Mouse (Mus musculus): ENCODE results near the gene Prmt1. TPM values are rescaled to one million over a fixed set of nuclear protein-coding genes. Genes with fewer than 3 reads are reported as not detected.

Prmt1 gene
- polyA plus RNA-seq (2012; rRNA removed): 163 and 176 TPM in 2 replicates

GRCm38 (mm10) chr7:44986192-44986878, at the start of gene Prmt1:
TSS of gene Prmt1 (minus strand) at chr7:44986568.

DNA sequence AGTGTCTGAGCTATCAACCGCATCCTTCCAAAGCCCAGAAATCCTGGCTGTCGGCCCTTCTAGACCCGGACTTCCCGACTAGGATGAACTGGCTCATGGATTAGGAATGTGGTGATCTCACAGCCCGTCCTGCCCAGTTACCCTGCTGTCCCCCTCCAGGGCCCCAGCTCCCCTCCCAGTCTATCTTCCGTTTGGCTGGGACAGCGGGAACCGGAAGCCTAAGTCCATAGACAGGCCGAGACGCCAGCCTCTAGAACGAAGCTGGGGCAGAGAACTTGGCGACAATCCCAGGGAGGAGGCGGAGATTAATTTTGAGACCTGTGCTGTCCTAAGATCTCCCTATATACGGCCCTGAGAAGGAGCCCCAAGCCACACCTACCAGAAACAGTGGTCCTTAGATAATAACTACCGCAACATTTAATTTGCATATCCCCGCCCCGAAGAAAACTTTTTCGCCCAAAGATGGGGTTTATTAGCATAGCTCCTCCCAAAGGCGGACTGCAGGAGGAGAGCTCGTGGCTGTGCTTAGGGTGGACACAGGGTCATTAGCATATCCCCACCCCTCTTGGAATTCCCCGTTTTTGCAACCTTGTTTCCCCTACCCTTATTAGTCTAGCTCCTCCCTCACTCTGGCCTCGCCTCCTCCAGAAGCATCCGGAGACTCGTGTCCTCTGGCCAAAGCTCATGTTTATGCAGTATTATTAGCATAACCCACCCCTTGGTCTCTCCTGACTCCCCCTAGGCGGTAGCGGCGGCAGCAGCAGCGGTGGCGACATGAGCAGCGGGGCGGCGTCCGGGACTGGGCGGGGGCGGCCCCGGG, 31.1 kb upstream of the Prmt1 start, which contains the start of gene Rras:
Gene Rras, plus strand, starts transcription at position 720 of the 820 bp plus-strand sequence.

GRCm38 (mm10) chr7:45015957-45016612, 29.7 kb upstream of the Prmt1 start, which contains the start of gene Scaf1:
TSS of gene Scaf1 (minus strand) at chr7:45016363.

GRCm38 (mm10) chr7:44998501-44998955, 12.2 kb upstream of the Prmt1 start, which contains the start of gene Bcl2l12:
TSS of gene Bcl2l12 (minus strand) at chr7:44998712.

DNA sequence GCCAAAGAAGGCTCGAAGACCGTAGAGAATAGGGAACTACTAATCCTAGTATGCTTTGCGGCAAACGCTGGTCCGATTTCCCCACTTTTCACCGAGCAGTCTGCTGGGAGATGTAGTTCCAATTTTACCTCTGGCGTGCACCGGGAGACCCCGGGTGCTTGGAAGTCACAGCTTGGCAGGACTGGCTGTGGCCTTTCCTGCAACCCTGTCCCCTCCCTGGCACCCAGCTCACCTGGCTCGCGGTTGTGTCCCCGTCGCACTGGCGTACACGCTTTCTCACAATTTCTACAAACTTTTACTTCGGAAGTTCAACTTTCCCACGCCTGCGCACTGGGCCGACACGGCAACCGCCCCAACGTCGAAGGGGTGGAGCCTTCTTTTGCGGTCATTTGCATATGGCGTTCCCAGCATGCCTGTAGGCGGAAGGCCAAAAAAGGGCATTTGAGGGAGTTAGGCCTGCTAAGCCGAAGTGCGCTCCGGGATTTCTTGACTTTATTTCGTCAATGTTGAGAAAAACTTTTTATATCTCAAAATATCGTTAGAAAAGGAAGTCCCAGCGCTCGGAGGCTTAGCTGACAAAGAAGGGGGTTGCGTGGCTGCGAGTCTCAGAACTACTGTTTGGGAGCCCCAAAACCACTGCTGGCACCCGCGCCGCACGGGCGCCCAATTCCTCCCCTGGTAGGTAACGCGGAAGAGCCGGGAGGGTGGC, 11.0 kb upstream of the Prmt1 start, which contains the start of gene Irf3:
Gene Irf3, plus strand, starts transcription at position 418 of the 709 bp plus-strand sequence.

GRCm38 (mm10) chr7:44974383-44975116, 11.8 kb downstream of the Prmt1 start, which contains the start of gene Cpt1c:
TSS of gene Cpt1c (minus strand) at chr7:44974851.

GRCm38 (mm10) chr7:44942904-44943303, 43.5 kb downstream of the Prmt1 start, which contains the start of gene Tsks:
TSS of gene Tsks (plus strand) at chr7:44943204.

GRCm38 (mm10) chr7:44929204-44930151, 56.9 kb downstream of the Prmt1 start, which contains the start of gene Ap2a1:
TSS of gene Ap2a1 (minus strand) at chr7:44929496.

Other genes with a start within 250 kb of the Prmt1 start
- 20.0 and 23.5 TPM in 2 replicates for gene Vrk3, start 238.2 kb downstream of the Prmt1 start, polyA plus RNA-seq (2012; rRNA removed)
- 0.95 and 1.0 TPM in 2 replicates for gene Zfp473, start 235.5 kb downstream of the Prmt1 start, polyA plus RNA-seq (2012; rRNA removed)
- 41.2 and 48.8 TPM in 2 replicates for gene Nup62, start 170.5 kb downstream of the Prmt1 start, polyA plus RNA-seq (2012; rRNA removed)
- gene Il4i1, start 170.2 kb downstream of the Prmt1 start, polyA plus RNA-seq (2012; rRNA removed): 0.40 and 0.41 TPM in 2 replicates
- gene Atf5, start 169.9 kb downstream of the Prmt1 start, polyA plus RNA-seq (2012; rRNA removed): 27.2 and 29.9 TPM in 2 replicates
- 22.9 and 23.0 TPM in 2 replicates for gene Akt1s1, start 137.6 kb downstream of the Prmt1 start, polyA plus RNA-seq (2012; rRNA removed)
- gene Tbc1d17, start 137.5 kb downstream of the Prmt1 start, polyA plus RNA-seq (2012; rRNA removed): 14.0 and 15.9 TPM in 2 replicates
- gene Pnkp, start 129.4 kb downstream of the Prmt1 start, polyA plus RNA-seq (2012; rRNA removed): 13.6 and 14.4 TPM in 2 replicates
- gene Ptov1, start 116.8 kb downstream of the Prmt1 start, polyA plus RNA-seq (2012; rRNA removed): 43.8 and 45.4 TPM in 2 replicates
- 25.1 and 29.4 TPM in 2 replicates for gene Med25, start 93.9 kb downstream of the Prmt1 start, polyA plus RNA-seq (2012; rRNA removed)
- gene Fuz, start 90.5 kb downstream of the Prmt1 start, polyA plus RNA-seq (2012; rRNA removed): 4.5 and 5.3 TPM in 2 replicates
- 59.2 and 68.7 TPM in 2 replicates for gene Ap2a1, start 57.1 kb downstream of the Prmt1 start, polyA plus RNA-seq (2012; rRNA removed)
- 0.10 TPM in 1 of 2 replicates, not detected in the other for gene Tsks, start 43.4 kb downstream of the Prmt1 start, polyA plus RNA-seq (2012; rRNA removed)
- 1.8 and 2.3 TPM in 2 replicates for gene Cpt1c, start 11.7 kb downstream of the Prmt1 start, polyA plus RNA-seq (2012; rRNA removed)
- gene Irf3, start 11.1 kb upstream of the Prmt1 start, polyA plus RNA-seq (2012; rRNA removed): 38.0 and 41.0 TPM in 2 replicates
- 10.2 and 11.7 TPM in 2 replicates for gene Bcl2l12, start 12.1 kb upstream of the Prmt1 start, polyA plus RNA-seq (2012; rRNA removed)
- 15.6 and 17.5 TPM in 2 replicates for gene Scaf1, start 29.8 kb upstream of the Prmt1 start, polyA plus RNA-seq (2012; rRNA removed)
- gene Rras, start 31.4 kb upstream of the Prmt1 start, polyA plus RNA-seq (2012; rRNA removed): 15.6 and 17.7 TPM in 2 replicates
- 1.9 and 2.5 TPM in 2 replicates for gene Prr12, start 66.3 kb upstream of the Prmt1 start, polyA plus RNA-seq (2012; rRNA removed)
- 26.5 and 28.7 TPM in 2 replicates for gene Nosip, start 75.9 kb upstream of the Prmt1 start, polyA plus RNA-seq (2012; rRNA removed)
- gene Prrg2, start 76.1 kb upstream of the Prmt1 start, polyA plus RNA-seq (2012; rRNA removed): 7.1 and 7.9 TPM in 2 replicates
- gene Rcn3, start 105.7 kb upstream of the Prmt1 start, polyA plus RNA-seq (2012; rRNA removed): 18.0 and 23.0 TPM in 2 replicates
- 15.3 and 17.0 TPM in 2 replicates for gene Fcgrt, start 117.3 kb upstream of the Prmt1 start, polyA plus RNA-seq (2012; rRNA removed)
- 329 and 425 TPM in 2 replicates for gene Rps11, start 137.9 kb upstream of the Prmt1 start, polyA plus RNA-seq (2012; rRNA removed)
- gene Rpl13a, start 142.2 kb upstream of the Prmt1 start, polyA plus RNA-seq (2012; rRNA removed): 824 and 978 TPM in 2 replicates
- 0.03 and 0.05 TPM in 2 replicates for gene Gm45713, start 149.7 kb upstream of the Prmt1 start, polyA plus RNA-seq (2012; rRNA removed)
- gene Flt3l, start 149.9 kb upstream of the Prmt1 start, polyA plus RNA-seq (2012; rRNA removed): 11.3 and 12.1 TPM in 2 replicates
- gene Pih1d1, start 167.7 kb upstream of the Prmt1 start, polyA plus RNA-seq (2012; rRNA removed): 33.3 and 38.1 TPM in 2 replicates
- 14.6 and 17.2 TPM in 2 replicates for gene Aldh16a1, start 168.0 kb upstream of the Prmt1 start, polyA plus RNA-seq (2012; rRNA removed)
- gene Slc17a7, start 177.4 kb upstream of the Prmt1 start, polyA plus RNA-seq (2012; rRNA removed): 0.02 TPM in 1 of 2 replicates, not detected in the other
- not detected in 2 replicates for gene Gfy, start 193.0 kb upstream of the Prmt1 start, polyA plus RNA-seq (2012; rRNA removed)
- gene Pth2, start 194.4 kb upstream of the Prmt1 start, polyA plus RNA-seq (2012; rRNA removed): not detected in 2 replicates
- 0.03 and 0.07 TPM in 2 replicates for gene Ccdc155, start 218.3 kb upstream of the Prmt1 start, polyA plus RNA-seq (2012; rRNA removed)
- 1.0 and 1.5 TPM in 2 replicates for gene Dkkl1, start 225.6 kb upstream of the Prmt1 start, polyA plus RNA-seq (2012; rRNA removed)
- 9.4 and 12.0 TPM in 2 replicates for gene Tead2, start 229.2 kb upstream of the Prmt1 start, polyA plus RNA-seq (2012; rRNA removed)

Data from liver, embryonic 14 days (tissue).